Mouse (Mus musculus) liver, adult (tissue): ENCODE data around the gene Tmem247.

Source experiments
- GATA4 ChIP-seq: IDR thresholded peaks from 2 replicates; pipeline ENCODE4 v1.6.1; 2014; ENCODE audit warnings: mild to moderate bottlenecking, low read length; ENCODE audit not compliant: insufficient replicate concordance

Gene Tmem247

GRCm38 (mm10) chr17:86906601-86907000 is 10.5 kb upstream of the Tmem247 start:
- no peak for TF ChIP-seq GATA4

GRCm38 (mm10) chr17:86907092-86907491 is 10.1 kb upstream of the Tmem247 start:
- TF ChIP-seq GATA4, result no peak

- TF ChIP-seq GATA4, result no peak
Measured at GRCm38 (mm10) chr17:86908316-86908715, 8.8 kb upstream of the Tmem247 start.

GRCm38 (mm10) chr17:86909733-86910495 is 7.2 kb upstream of the Tmem247 start:
- no peak for TF ChIP-seq GATA4

- TF ChIP-seq GATA4, result no peak
Measured at GRCm38 (mm10) chr17:86911261-86911660, 5.9 kb upstream of the Tmem247 start.

GRCm38 (mm10) chr17:86913003-86913607 is 4.0 kb upstream of the Tmem247 start:
- TF ChIP-seq GATA4, result no peak

GRCm38 (mm10) chr17:86915540-86915939 is 1.6 kb upstream of the Tmem247 start:
- no peak for TF ChIP-seq GATA4

GRCm38 (mm10) chr17:86918786-86919185 is 1.6 kb downstream of the Tmem247 start:
- no peak for TF ChIP-seq GATA4

GRCm38 (mm10) chr17:86919729-86920128 is 2.6 kb downstream of the Tmem247 start:
- no peak for TF ChIP-seq GATA4

GRCm38 (mm10) chr17:86924679-86925078 is 7.5 kb downstream of the Tmem247 start:
- TF ChIP-seq GATA4, result no peak

- TF ChIP-seq GATA4, result no peak
Measured at GRCm38 (mm10) chr17:86926836-86927235, 9.7 kb downstream of the Tmem247 start.

GRCm38 (mm10) chr17:86929355-86929754 is 12.2 kb downstream of the Tmem247 start:
- TF ChIP-seq GATA4, result no peak

GRCm38 (mm10) chr17:86929981-86930380 is 12.8 kb downstream of the Tmem247 start:
- TF ChIP-seq GATA4, result no peak

GRCm38 (mm10) chr17:86932896-86933295 is 15.7 kb downstream of the Tmem247 start:
- TF ChIP-seq GATA4, result no peak

GRCm38 (mm10) chr17:86937064-86937463 is 19.9 kb downstream of the Tmem247 start:
- TF ChIP-seq GATA4, result no peak

- no peak for TF ChIP-seq GATA4
Measured at GRCm38 (mm10) chr17:86937497-86938155, 20.5 kb downstream of the Tmem247 start.

GRCm38 (mm10) chr17:86938683-86939082 is 21.5 kb downstream of the Tmem247 start:
- TF ChIP-seq GATA4, result no peak

GRCm38 (mm10) chr17:86942112-86942511 is 25.0 kb downstream of the Tmem247 start:
- TF ChIP-seq GATA4, result no peak
